Mouse (Mus musculus) neural tube, embryonic 10.5 days (tissue): ENCODE measurements around the gene Cubn.

Source experiments
- DNase-seq: peaks from one replicate; pipeline ENCODE4 v3.0.0-alpha.2; 2017; ENCODE audit warnings: low spot score; ENCODE audit errors: extremely low spot score

Gene Cubn

GRCm38 (mm10) chr2:13409767-13410519 is 81.7 kb downstream of the Cubn start:
- DNase-seq, result no peak

DNA sequence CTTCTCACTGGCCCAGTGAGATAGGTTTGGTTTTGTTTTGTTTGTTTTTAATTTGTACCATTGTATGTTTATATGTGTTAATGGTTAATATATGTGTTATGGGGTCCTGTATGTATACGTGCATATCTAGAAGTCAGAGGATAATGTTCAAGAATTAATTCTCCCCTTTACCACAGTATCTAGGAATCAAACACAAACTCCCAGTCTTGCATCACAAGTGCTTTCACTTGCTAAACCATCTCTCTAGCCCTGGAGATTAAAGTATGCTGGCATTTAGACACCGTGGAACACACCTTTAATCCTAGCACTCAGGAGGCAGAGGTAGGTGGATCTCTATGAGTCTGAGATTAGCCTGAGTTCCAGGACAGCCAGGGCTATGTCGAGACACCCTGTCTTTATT is 83.3 kb downstream of the Cubn start:
- no peak for DNase-seq

- DNase-seq, result no peak
Observed at GRCm38 (mm10) chr2:13407698-13408097, 83.9 kb downstream of the Cubn start.

- DNase-seq, result no peak
Observed at GRCm38 (mm10) chr2:13407272-13407671, 84.3 kb downstream of the Cubn start.

- no peak for DNase-seq
Observed at GRCm38 (mm10) chr2:13404986-13405678, 86.5 kb downstream of the Cubn start.

DNA sequence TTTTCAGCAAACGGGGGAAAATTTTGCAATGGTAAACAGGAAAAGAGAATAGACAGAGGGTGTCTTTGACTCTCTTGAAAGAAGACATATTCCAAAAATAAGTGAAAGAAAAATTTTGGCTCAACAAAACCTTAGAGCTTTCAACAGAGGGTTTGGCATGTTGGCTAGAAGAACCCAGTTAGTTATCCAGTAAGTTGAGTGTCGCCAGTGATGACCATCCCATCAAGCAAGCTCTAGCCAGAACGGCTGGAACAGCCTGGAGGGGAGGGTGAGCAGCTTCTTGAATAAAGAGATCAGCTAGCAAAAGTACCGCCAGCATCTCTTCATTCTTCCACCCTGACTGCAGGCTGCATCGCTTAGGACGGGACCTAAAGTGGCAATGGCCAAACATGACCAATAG is 90.8 kb downstream of the Cubn start:
- no peak for DNase-seq

- no peak for DNase-seq
Observed at GRCm38 (mm10) chr2:13399480-13400072, 92.0 kb downstream of the Cubn start.

GRCm38 (mm10) chr2:13398955-13399354 is 92.7 kb downstream of the Cubn start:
- peak; percentile 34 for DNase-seq

DNA sequence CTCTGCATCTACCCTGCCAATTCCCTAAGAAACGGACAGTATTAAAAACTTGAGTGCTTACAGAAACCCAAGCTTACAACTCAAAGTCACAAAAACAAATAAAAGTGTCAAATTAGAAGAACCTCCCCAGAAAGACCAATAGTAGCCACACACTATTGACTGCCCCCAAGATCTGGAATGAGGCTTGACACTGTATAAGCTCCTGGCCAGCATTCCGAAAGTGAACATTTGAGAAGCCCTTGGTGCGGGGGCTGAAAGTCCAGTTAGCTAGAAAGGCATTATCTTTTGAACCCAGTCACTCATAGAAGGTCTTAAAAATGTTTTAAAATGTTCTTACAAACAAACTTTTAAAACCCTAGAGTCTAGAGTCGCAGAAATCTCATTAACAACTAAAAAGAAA is 93.1 kb downstream of the Cubn start:
- DNase-seq, result no peak

DNA sequence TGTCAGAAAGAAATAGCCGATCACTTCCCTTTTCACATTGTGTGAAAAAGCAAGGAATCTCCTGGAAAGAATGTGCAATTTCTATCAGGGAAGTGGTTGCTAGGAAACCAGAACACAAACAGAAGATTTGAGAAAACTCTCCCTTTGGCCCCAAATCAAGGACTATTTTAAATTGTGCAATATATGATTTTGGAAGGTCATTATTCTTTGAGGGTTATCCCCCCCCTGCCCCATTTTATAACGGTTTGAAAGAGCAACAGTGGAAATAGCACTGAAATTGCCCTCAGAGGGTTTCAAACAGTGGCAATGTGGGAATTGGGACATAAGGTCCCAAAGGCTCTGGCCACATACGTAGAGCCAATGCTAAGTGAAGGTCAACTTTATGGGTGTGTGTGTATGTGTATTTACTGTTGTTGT is 95.5 kb downstream of the Cubn start:
- DNase-seq, result no peak

DNA sequence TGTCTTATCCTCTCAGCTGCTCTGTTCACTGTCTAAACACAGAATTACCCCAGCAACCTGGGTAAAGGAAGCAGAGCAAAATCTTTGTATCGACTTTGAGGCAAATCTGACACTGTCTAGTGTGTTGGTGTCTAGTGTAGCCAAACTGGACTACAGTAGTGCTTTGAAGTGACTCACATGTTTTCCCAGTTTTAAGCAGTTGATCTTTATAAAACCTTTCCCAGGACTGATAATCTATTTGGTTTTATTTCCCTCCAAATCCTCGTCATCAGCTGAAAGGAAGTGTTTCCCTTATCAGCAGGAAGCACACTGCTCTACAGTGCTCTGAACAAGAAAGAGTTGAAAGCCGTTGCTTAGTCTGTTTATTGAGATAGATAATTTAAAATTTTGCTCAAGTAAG is 100.6 kb downstream of the Cubn start:
- DNase-seq, result no peak

DNA sequence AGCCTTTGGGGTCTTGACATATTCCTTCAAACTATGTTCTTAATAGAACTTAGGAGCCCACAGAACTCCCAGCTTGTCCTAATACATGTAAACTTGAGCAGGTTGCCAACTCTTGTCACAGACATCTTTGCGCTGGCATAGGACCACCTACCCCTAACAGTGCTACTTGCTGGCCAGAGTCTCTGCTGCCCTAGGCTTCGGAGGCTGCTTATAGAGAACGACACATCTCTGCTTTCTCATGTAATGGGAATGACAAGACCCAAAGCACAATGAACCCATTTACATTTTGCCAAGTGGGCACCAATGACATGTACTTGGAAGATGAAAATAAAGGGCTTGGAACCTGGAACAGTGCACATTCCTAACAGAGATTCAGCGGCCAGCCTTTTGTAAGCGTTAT is 105.0 kb downstream of the Cubn start:
- no peak for DNase-seq

- no peak for DNase-seq
Observed at GRCm38 (mm10) chr2:13385542-13386345, 105.9 kb downstream of the Cubn start.

DNA sequence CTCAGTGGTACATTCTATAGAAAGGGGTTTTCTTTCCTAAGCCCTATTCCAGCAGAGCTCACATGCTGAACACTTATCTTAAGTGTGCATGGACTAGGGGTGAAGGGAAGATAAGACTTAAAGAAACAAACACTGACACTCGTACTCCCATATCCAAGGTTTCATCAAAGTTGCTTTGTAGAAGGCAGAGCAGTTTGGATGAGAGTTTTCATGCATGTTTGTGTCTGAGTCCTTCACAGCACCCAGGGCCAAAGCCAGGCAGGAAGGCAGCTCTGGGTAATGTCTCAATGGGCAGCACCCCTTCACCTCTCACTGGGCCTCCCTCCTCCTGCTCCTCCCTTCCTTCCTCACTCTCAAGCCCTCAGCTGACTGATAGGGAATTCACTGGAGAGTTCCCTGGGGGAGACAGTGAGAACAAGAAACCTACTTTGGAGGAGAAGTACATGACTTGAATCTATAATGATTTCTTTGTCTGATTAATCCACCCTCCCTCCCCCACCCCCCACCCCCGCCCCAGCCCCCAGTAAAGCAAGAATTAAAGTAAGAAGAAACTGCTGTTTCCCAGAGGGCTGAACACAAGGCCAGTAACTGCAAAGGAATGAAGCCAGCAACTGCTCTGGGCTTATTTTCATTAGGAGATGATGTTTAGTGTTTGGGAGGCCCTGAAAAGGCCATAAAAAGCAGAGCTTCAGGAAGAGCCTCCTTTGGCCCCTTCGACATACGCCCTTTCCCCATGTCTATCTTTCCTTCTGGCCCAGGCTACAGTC is 106.7 kb downstream of the Cubn start:
- DNase-seq, result no peak

GRCm38 (mm10) chr2:13376166-13376565 is 115.4 kb downstream of the Cubn start:
- DNase-seq, result no peak

GRCm38 (mm10) chr2:13373291-13373690 is 118.3 kb downstream of the Cubn start:
- no peak for DNase-seq

GRCm38 (mm10) chr2:13372825-13373224 is 118.8 kb downstream of the Cubn start:
- no peak for DNase-seq

GRCm38 (mm10) chr2:13372256-13372824 is 119.3 kb downstream of the Cubn start:
- DNase-seq, result peak; percentile 62

- DNase-seq, result peak; percentile 45
Observed at GRCm38 (mm10) chr2:13371797-13372170, 119.8 kb downstream of the Cubn start.

DNA sequence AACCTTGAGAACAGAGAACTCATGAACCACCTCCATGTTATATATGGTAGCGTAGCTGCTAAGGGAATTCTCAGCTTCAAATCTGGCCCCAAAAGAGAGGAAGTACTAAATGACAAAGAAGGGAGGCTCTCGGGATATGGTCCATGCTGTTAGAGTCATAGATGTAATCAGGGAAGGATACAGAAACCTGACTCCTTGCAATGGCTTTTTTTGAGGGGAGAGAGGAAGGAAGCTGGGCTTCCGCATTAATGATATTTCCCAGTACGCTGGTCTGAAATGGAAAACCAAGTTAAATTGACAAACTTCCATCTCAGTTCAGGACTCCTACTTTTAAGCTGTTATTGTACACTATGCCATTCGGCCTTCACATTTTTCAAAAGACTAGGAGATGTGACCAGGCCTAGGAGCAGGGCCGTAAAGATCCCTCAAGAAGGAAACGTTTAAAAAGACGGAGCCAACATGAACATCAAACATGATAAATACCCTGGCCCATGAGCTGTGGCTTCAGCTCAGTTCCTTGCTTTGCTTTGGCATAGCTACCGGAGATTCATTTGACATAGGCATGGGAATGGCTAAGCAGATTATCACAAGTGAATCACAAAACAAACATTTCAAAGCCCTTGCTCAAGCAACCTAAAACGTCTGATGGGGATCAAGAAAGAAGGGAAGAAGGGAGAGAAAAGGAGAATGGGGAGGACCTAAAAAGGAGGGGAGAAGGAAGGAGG is 120.4 kb downstream of the Cubn start:
- no peak for DNase-seq
